Mouse (Mus musculus): ENCODE data around the gene Lyl1. TPM values are rescaled to one million over a fixed set of nuclear protein-coding genes. Genes with fewer than 3 reads are reported as not detected.
A peak's percentile ranks its signal among the peaks of the same experiment; 100 is the strongest.

The Lyl1 gene
- polyA plus RNA-seq (2011; ENCODE audit: insufficient read depth, insufficient read length, low read depth, missing spikeins) = not detected in 2 replicates

DNA sequence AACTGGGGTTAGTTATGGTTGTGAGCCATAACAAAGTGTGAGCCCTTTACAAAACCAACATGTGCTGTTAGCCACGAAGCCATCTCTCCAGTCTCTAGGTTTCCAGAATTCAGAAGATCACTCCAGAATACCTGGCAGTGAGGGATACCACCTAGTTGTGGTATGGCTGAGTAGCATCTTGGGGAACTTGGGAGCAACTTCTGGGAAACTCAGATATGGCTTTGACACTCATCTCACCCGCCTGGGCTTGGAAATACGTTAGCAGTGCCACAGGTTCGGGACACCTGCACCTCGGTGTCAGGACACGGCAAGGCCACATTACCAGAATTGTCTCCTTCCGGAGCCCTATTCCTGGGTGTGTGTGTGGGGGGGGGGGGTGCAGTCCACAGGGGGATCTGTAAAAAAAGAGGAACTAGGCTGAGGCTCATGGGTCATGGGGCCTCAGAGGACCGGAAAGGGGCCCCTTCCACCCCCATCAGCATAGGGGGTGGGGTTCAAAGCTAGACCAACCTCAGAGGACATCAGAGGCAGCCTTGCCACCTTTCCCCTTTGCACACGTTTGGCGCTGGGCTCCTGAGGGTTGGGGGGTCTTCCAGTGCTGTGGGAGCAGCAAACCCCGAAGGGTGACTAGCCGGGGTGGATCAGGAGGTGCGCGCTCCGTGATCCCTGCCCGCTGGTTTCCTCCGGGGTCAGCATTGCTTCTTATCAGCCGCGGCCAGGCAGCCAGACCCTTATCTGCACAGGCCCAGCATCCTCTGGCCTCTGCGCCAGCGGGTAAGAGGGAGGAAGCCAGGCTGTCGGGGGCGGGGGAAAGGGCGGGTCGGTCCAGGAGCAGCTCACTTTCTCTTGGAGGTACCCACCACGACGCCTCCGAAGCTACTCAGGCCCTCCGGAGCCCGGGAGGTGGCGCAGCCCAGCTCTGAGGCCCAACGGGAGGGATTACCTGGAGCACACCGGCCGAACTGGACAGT lies at the start of gene Lyl1:
Lyl1 (plus strand) TSS at position 517 of the 971 bp plus-strand sequence.
- H3K27ac ChIP-seq (ENCODE audit: insufficient read depth, low read length) = no peak within 1 kb of the TSS
- H3K27me3 ChIP-seq (ENCODE audit: control insufficient read depth, insufficient read depth, low read length, poor library complexity, severe bottlenecking) = peaks cover 9% of the 10 kb centered on the region
- no peaks in the 10 kb centered on the region for H3K9me3 ChIP-seq (replicated peaks; ENCODE audit: control insufficient read depth, insufficient read depth, low read length, poor library complexity, severe bottlenecking)
- TF ChIP-seq POLR2A (IDR thresholded peaks at IDR 0.05; ENCODE audit: insufficient read depth, low read length) (no peak), EP300 (IDR thresholded peaks at IDR 0.05; ENCODE audit: insufficient read depth, low read depth, low read length) (no peak)
- no peaks in the 10 kb centered on the region for H3K4me1 ChIP-seq (ENCODE audit: control insufficient read depth, insufficient read depth, low read length)
- peak within 1 kb of the TSS; percentile 41 for H3K9ac ChIP-seq (ENCODE audit: low read depth, poor library complexity, severe bottlenecking)
- peak within 1 kb of the TSS; percentile 15 for H3K4me3 ChIP-seq (ENCODE audit: low read depth, low read length)
- peaks cover 26% of the 10 kb centered on the region for H3K36me3 ChIP-seq (ENCODE audit: control insufficient read depth, insufficient read depth, low read length, poor library complexity, severe bottlenecking)

- peak overlapping the region; percentile 100 for H3K27ac ChIP-seq (ENCODE audit: insufficient read depth, low read length)
- peaks cover 17% of the 10 kb centered on the region for H3K36me3 ChIP-seq (ENCODE audit: control insufficient read depth, insufficient read depth, low read length, poor library complexity, severe bottlenecking)
- no peaks in the 10 kb centered on the region for H3K9me3 ChIP-seq (replicated peaks; ENCODE audit: control insufficient read depth, insufficient read depth, low read length, poor library complexity, severe bottlenecking)
- peak overlapping the region; percentile 99 for H3K4me3 ChIP-seq (ENCODE audit: low read depth, low read length)
- TF ChIP-seq POLR2A (IDR thresholded peaks at IDR 0.05; ENCODE audit: insufficient read depth, low read length) = peak; percentile 97
- TF ChIP-seq EP300 (IDR thresholded peaks at IDR 0.05; ENCODE audit: insufficient read depth, low read depth, low read length) = peak; percentile 90
- TF ChIP-seq CTCF (IDR thresholded peaks at IDR 0.05; ENCODE audit: low read depth, low read length) = no peak
- no peaks in the 10 kb centered on the region for H3K27me3 ChIP-seq (ENCODE audit: control insufficient read depth, insufficient read depth, low read length, poor library complexity, severe bottlenecking)
- peak overlapping the region; percentile 98 for H3K9ac ChIP-seq (ENCODE audit: low read depth, poor library complexity, severe bottlenecking)
- H3K4me1 ChIP-seq (ENCODE audit: control insufficient read depth, insufficient read depth, low read length) = peaks cover 5% of the 10 kb centered on the region
Measured at GRCm38 (mm10) chr8:84653092-84653631, 48.1 kb upstream of the Lyl1 start.

- TF ChIP-seq POLR2A (IDR thresholded peaks at IDR 0.05; ENCODE audit: insufficient read depth, low read length) (no peak), EP300 (IDR thresholded peaks at IDR 0.05; ENCODE audit: insufficient read depth, low read depth, low read length) (0 out of 2 replicates have a peak, but pooled peaks have one; percentile 17), CTCF (IDR thresholded peaks at IDR 0.05; ENCODE audit: low read depth, low read length) (peak; percentile 57)
- H3K36me3 ChIP-seq (ENCODE audit: control insufficient read depth, insufficient read depth, low read length, poor library complexity, severe bottlenecking) = peaks cover 17% of the 10 kb centered on the region
- H3K4me3 ChIP-seq (ENCODE audit: low read depth, low read length) = peak overlapping the region; percentile 79
- H3K27me3 ChIP-seq (ENCODE audit: control insufficient read depth, insufficient read depth, low read length, poor library complexity, severe bottlenecking) = no peaks in the 10 kb centered on the region
- H3K27ac ChIP-seq (ENCODE audit: insufficient read depth, low read length) = peak overlapping the region; percentile 98
- H3K9ac ChIP-seq (ENCODE audit: low read depth, poor library complexity, severe bottlenecking) = peak overlapping the region; percentile 98
- H3K9me3 ChIP-seq (replicated peaks; ENCODE audit: control insufficient read depth, insufficient read depth, low read length, poor library complexity, severe bottlenecking) = no peaks in the 10 kb centered on the region
- peaks cover 3% of the 10 kb centered on the region for H3K4me1 ChIP-seq (ENCODE audit: control insufficient read depth, insufficient read depth, low read length)
Measured at GRCm38 (mm10) chr8:84654597-84654996, 46.7 kb upstream of the Lyl1 start.

- peak; percentile 84 for TF ChIP-seq EP300 (IDR thresholded peaks at IDR 0.05; ENCODE audit: insufficient read depth, low read depth, low read length)
- TF ChIP-seq CTCF (IDR thresholded peaks at IDR 0.05; ENCODE audit: low read depth, low read length) = no peak
- TF ChIP-seq POLR2A (IDR thresholded peaks at IDR 0.05; ENCODE audit: insufficient read depth, low read length) = no peak
- peaks cover 17% of the 10 kb centered on the region for H3K36me3 ChIP-seq (ENCODE audit: control insufficient read depth, insufficient read depth, low read length, poor library complexity, severe bottlenecking)
- H3K27me3 ChIP-seq (ENCODE audit: control insufficient read depth, insufficient read depth, low read length, poor library complexity, severe bottlenecking) = no peaks in the 10 kb centered on the region
- peak overlapping the region; percentile 98 for H3K9ac ChIP-seq (ENCODE audit: low read depth, poor library complexity, severe bottlenecking)
- H3K27ac ChIP-seq (ENCODE audit: insufficient read depth, low read length) = peak overlapping the region; percentile 98
- peaks cover 3% of the 10 kb centered on the region for H3K4me1 ChIP-seq (ENCODE audit: control insufficient read depth, insufficient read depth, low read length)
- no peaks in the 10 kb centered on the region for H3K9me3 ChIP-seq (replicated peaks; ENCODE audit: control insufficient read depth, insufficient read depth, low read length, poor library complexity, severe bottlenecking)
- peak overlapping the region; percentile 90 for H3K4me3 ChIP-seq (ENCODE audit: low read depth, low read length)
Measured at GRCm38 (mm10) chr8:84655336-84656190, 45.7 kb upstream of the Lyl1 start.

DNA sequence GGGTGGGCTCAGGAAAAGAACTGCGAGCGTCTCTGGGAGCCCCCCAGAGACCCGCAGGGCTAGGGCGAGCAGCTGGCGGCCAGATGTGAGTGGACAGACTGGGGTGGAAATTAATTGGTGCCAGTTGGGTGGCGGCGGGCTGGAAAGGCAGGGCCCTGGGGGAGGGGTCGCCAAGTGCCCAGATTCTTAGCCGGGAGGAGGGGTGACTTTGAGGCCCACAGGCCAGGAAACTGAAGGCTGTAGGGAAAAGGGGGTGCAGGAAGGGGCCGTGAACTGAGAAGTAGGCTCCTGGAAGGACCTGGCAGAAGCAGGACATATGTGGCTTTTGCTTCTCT lies 45.1 kb upstream of the Lyl1 start:
- H3K27ac ChIP-seq (ENCODE audit: insufficient read depth, low read length) = peak overlapping the region; percentile 97
- H3K36me3 ChIP-seq (ENCODE audit: control insufficient read depth, insufficient read depth, low read length, poor library complexity, severe bottlenecking) = peaks cover 21% of the 10 kb centered on the region
- peak overlapping the region; percentile 90 for H3K4me3 ChIP-seq (ENCODE audit: low read depth, low read length)
- H3K9me3 ChIP-seq (replicated peaks; ENCODE audit: control insufficient read depth, insufficient read depth, low read length, poor library complexity, severe bottlenecking) = no peaks in the 10 kb centered on the region
- peaks cover 2% of the 10 kb centered on the region for H3K4me1 ChIP-seq (ENCODE audit: control insufficient read depth, insufficient read depth, low read length)
- no peaks in the 10 kb centered on the region for H3K27me3 ChIP-seq (ENCODE audit: control insufficient read depth, insufficient read depth, low read length, poor library complexity, severe bottlenecking)
- H3K9ac ChIP-seq (ENCODE audit: low read depth, poor library complexity, severe bottlenecking) = peak overlapping the region; percentile 98
- TF ChIP-seq EP300 (IDR thresholded peaks at IDR 0.05; ENCODE audit: insufficient read depth, low read depth, low read length) (no peak), POLR2A (IDR thresholded peaks at IDR 0.05; ENCODE audit: insufficient read depth, low read length) (no peak), CTCF (IDR thresholded peaks at IDR 0.05; ENCODE audit: low read depth, low read length) (no peak)

All from ES-Bruce4 (cell line).